Mouse (Mus musculus) embryo, embryonic 11 days (tissue): Measurements from ENCODE around the gene Eif1.
"Not testable (repeated sequence)": the region's sequence is repeated elsewhere in the genome, so short reads cannot be mapped to it uniquely, and the experiment has no call there.

Experiments
- DNase-seq: peaks from one replicate; pipeline ENCODE4 v3.0.0-alpha.2; 2015

The Eif1 gene

GRCm38 (mm10) chr11:100319492-100320171, at the start of gene Eif1:
Gene Eif1, plus strand, starts transcription at chr11:100319885.
- DNase-seq = peak; percentile 100

GRCm38 (mm10) chr11:100271878-100272277, 47.8 kb upstream of the Eif1 start:
- no peak for DNase-seq

DNA sequence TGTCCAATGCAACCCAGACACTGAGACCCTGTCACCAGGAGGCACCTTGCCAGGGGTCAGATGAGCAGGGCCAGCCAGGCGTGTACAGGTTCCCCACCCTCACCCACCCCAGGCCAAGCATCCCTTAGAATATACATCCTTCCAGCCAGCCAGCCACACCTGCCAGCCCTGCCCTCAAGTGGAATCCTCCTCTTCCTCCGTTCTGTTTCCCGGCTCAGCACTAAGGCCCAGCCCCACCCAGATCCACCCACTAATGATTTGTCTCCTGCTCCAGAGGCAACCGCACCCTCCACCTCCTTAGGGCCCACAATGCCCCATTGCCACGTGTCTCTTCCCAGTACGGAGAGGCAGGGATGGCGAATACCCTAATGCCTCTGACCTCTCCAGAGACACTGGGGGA, 45.0 kb upstream of the Eif1 start:
- no peak for DNase-seq

DNA sequence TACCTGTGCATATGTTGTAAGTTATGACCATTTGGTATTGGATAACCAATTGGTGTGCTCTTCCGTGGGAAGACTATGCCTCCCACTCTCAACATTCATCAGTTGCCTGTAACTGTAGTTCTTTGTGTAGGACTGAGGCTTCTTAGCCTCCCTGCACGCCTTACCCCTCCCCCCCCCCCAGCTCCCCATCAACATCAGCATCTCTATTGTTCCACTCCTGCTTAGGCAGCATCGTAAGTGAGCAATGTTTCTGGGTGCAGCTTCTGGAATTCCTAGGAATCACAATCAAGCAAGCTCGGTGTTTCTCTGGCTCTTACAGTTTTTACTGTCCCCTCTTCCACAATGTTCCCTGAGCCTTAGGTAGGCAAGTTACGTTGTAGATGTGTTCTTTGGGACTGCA, 44.2 kb upstream of the Eif1 start:
- no peak for DNase-seq

GRCm38 (mm10) chr11:100277726-100278480, 41.8 kb upstream of the Eif1 start:
- no peak for DNase-seq

GRCm38 (mm10) chr11:100278759-100279158, 40.9 kb upstream of the Eif1 start:
- no peak for DNase-seq

DNA sequence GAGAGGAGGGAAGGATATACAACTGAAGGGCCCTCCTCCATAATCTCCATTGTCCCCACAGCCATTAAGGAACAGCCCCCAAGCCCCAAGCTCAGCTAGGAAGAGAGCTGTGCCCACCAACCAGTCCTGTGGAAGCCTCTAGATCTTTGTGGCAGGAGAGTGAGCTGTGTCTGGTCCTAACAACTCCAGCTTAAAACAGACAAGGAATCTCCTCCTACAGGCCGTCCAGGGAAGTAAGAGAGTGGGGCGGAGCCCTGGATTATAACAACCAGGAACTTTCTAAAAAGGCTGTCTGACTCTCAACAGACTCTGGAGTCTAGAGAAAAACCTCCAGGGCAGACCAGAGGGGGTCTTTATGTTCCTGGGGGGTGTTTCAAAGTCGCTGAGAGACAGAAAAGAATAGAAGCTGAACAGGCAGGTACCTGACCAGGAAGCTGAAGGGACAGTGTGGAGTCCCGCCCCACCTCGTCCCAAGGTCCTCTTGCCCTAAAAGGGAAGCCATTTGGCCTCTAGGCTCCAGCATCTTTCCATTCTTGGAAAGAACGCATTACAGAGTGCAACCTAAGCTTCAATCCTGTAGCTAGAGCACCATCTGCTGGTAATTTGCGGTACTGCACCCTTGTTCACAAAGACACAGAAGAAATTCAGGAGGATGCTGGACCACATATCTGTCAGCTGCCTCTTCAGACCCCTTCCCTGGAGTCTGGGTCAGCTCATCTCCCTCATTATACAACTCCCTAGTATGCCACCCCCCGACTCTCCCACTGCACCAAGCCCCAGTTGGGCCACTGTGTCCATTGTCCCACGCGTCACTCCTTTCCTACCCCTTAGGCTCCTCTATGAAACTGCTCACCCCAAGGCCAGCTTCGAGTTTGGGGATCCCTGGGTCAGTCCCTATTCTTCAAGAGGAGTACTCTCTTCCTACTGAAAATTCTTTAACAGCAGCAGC, 37.8 kb upstream of the Eif1 start:
- peak; percentile 90 for DNase-seq

DNA sequence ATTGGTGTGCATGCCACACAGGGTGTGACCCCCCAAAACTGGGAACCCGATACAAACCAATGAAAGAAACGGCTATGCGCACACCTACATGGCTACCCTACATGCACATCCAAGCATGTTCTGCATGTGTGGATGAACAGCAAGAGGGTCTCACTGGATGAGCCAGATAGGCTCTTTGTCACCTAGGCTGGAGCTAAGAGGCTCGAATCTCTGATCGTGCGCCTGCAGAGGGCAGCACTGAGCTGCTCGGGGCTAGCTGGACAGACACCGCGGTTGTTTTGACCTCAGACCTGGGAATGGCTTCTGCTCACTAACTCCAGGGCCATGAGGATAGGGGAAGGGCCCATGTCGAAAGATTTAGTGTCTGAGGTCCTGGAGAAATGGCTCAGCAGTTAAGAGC, 37.1 kb upstream of the Eif1 start:
- DNase-seq = peak; percentile 88

- DNase-seq = no peak
These were observed 34.7 kb upstream of the Eif1 start for GRCm38 (mm10) chr11:100284988-100285387.

GRCm38 (mm10) chr11:100287024-100287423, 32.7 kb upstream of the Eif1 start:
- DNase-seq = no peak

DNA sequence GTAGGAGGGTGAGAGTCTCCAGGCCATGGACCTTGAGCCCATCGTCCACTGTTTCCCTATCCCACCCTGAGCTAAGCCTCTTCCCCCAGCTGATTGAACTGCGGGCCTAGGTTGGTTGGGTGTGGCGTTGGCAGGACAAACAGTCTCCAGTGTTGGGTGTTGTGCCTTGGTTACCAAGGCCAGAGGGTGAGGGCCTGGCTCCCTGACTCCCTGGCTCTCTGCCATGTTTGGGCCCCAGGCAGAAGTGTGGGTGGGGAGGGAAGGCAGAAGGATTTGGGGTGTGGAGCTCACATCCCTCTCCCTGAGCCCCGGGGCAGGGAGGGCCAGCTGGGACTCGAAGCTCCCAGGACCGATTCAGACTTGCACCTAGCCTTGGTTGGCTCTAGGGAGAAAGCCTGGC, 30.7 kb upstream of the Eif1 start:
- no peak for DNase-seq

- no peak for DNase-seq
These were observed 29.4 kb upstream of the Eif1 start for GRCm38 (mm10) chr11:100290235-100290634.

GRCm38 (mm10) chr11:100292884-100293283, 26.8 kb upstream of the Eif1 start:
- no peak for DNase-seq

GRCm38 (mm10) chr11:100295308-100295707, 24.4 kb upstream of the Eif1 start:
- DNase-seq = peak; percentile 92

DNA sequence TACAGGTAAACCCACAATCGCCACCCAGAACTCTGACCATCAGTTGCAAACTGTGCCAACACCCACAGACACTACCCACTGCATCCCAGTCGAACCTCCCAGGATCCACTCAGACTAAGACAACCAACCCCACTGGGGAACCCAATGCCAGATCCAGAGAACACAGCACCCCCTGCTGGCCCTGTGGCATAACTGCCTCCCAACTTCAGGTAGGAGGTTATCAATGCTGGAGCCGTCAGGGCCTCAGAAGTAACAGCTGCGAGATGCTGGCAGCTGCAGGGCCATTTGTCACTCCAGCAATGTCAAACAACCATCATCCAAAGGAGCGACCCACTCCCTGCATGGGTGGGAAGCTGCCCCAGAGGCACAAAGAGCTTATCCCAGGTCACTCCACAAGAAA, 21.9 kb upstream of the Eif1 start:
- peak; percentile 22 for DNase-seq

DNA sequence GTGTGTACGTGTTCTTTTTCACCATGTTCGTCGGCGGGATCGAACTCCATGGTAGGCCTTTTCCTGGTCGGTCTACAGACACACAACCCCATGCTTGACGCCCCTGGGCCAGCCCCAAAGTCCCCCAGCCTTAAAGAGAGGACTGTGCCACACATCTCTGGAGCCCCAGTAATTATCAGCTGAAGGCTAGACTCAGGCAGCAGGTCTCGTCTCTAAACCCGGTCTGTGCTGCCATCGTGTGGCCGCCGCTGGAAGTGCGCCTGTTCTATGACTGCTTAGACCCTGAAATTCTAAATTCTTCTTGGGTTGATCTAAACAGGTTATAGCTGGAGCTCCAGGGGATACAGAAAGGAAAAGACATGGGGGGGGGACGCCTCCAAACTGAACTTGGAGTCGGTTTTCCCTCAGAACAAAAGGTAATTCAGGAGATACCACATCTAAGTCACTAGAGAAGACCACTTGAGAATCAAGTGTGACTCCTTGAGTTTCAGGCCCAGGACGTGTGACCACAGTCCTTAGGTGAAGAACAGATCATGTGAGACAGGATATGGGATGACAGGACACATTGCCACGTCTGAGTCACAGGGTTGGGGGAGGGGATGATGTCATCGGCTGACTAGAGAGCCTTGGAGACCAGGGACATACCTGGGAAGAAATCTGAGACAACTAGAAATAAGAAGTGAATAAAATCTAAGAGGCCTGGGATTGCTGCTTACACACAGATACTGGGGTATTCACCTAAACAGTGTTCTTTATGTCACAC, 21.2 kb upstream of the Eif1 start:
- DNase-seq = peak; percentile 72

DNA sequence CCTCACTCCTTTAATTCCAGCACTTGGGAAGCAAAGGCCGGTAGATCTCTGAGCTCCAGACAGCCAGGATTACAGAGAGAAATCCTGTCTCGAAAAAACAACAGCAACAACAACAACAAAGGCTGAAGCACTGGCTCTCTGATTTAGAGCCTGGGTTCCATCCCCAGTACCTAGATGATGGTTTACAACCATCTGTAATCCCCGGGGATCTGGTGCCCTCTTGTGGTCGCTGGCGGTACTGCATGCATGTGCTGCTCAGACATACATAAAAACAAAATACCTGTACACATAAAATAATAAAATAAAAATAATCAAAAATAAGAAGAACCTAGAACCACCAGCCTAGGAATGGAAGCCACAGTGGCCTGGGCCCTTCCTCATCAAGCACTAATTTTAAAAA, 19.4 kb upstream of the Eif1 start:
- DNase-seq = peak; percentile 61

DNA sequence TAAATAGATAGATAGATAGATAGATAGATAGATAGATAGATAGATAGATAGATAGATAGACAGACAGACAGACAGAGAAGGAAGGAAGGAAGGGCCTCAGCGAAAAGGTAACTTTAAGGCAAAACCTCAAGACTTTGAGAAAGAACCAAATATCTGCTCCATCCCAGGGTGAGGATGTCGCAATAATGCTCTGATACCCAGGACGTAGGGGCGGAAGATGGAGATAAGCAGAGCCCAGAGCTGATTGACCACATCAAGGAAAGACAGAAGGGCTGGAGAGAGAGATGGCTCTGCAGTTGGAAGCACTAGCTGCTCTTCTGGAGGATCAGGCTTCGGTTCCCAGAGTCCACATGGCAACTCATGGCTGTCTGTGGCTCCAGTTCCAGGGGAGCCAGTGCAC, 18.4 kb upstream of the Eif1 start:
- no peak for DNase-seq

GRCm38 (mm10) chr11:100307900-100308299, 11.8 kb upstream of the Eif1 start:
- no peak for DNase-seq

DNA sequence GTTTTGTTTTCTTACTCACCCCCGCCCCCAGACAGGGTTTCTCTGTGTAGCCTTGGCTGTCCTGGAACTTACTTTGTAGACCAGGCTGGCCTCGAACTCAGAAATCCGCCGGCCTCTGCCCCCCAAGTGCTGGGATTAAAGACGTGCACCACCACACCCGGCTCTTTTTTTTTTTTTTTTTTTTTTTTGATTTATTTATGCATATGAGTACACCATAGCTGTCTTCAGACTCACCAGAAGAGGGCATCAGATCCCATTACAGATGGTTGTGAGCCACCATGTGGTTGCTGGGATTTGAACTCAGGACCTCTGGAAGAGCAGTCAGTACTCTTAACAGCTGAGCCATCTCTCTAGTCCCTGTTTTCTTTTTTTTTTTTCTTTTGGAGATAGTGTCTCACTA, 11.0 kb upstream of the Eif1 start:
- DNase-seq = not testable (repeated sequence)

DNA sequence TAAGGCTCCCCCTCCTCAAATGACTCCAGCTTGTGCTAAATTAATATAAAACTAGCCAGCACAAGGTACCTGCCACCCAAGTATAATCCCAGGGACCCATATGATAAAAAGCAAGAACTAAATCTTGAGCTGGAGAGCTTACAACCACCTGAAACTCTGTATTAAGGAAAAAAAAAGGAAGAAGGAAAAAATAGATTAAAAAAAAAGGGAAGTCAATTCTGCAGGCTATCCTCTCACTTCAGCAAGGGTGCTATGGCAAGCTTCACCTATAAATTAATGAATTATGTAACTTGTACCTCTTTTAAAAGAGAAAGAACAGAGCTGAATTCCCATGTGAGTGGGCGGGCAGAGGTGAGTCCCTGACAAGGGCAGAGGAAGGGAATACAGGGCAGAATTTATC, 8.0 kb upstream of the Eif1 start:
- DNase-seq = no peak

DNA sequence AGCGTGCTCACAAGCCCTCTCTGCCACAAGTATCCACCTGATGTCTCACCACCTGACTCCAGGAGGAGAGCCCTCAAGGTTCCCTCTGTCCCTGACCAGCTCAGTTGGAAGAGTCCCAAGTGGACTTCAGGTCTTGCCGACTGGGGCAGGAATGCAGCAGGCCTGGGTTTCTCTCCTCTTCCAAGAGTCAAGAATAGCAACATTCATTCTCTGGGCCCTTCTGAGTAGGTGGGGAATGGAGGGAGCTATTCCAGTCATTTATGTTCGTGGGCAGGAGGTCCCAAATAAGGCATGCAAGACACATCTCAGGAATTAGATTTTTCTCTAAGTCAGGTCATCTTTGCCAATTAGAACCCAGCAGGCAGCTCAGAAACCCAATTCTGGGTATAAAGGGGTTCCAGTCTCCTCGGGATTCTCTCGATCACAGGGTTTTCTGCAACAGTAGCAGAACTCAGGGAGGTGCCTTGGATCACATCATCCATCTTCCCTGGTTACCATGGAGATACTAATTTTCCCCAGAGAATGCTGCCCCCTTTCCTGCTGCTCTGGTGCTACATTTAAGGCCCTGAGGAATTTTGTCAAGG, 7.5 kb upstream of the Eif1 start:
- no peak for DNase-seq
